Mouse (Mus musculus): Measurements from ENCODE around the gene Tmem117. TPM values are rescaled to one million over a fixed set of nuclear protein-coding genes. Genes with fewer than 3 reads are reported as not detected.

Gene Tmem117
- polyA plus RNA-seq, 1 experiment: 1.3 TPM

- WGBS: 66% methylated on average over 8 of the region's 8 CpGs
- Histone ChIP-seq H3K4me3 (replicated peaks; ENCODE audit: extremely low read depth, low read depth, low read length) (no peak overlapping the region), H3K4me1 (ENCODE audit: control insufficient read depth, insufficient read depth, low read length) (no peaks in the 10 kb centered on the region)
- TF ChIP-seq CTCF (IDR thresholded peaks at IDR 0.05; ENCODE audit: insufficient read depth, low read length): no peak
- TF ChIP-seq POLR2A (IDR thresholded peaks at IDR 0.05; ENCODE audit: borderline replicate concordance, extremely low read depth, low read depth, low read length): no peak
- DNase-seq: no peak
Observed at GRCm38 (mm10) chr15:95005121-95005824, 376.2 kb downstream of the Tmem117 start.

GRCm38 (mm10) chr15:95022251-95022650 lies 393.2 kb downstream of the Tmem117 start:
- TF ChIP-seq POLR2A (IDR thresholded peaks at IDR 0.05; ENCODE audit: borderline replicate concordance, extremely low read depth, low read depth, low read length) (no peak), CTCF (IDR thresholded peaks at IDR 0.05; ENCODE audit: insufficient read depth, low read length) (no peak)
- H3K4me1 ChIP-seq (ENCODE audit: control insufficient read depth, insufficient read depth, low read length): no peaks in the 10 kb centered on the region

GRCm38 (mm10) chr15:95024401-95024800 lies 395.4 kb downstream of the Tmem117 start:
- Histone ChIP-seq H3K4me1 (ENCODE audit: control insufficient read depth, insufficient read depth, low read length) (no peaks in the 10 kb centered on the region), H3K4me3 (replicated peaks; ENCODE audit: extremely low read depth, low read depth, low read length) (no peak overlapping the region)
- no peak for TF ChIP-seq POLR2A (IDR thresholded peaks at IDR 0.05; ENCODE audit: borderline replicate concordance, extremely low read depth, low read depth, low read length)
- no peak for TF ChIP-seq CTCF (IDR thresholded peaks at IDR 0.05; ENCODE audit: insufficient read depth, low read length)
- no peak for DNase-seq
- WGBS: 46% methylated on average over 6 of the region's 6 CpGs

More at GRCm38 (mm10) chr15:95022251-95022650, 393.2 kb downstream of the Tmem117 start:
- no peak overlapping the region for H3K4me3 ChIP-seq (replicated peaks; ENCODE audit: extremely low read depth, low read depth, low read length)
- WGBS: 61% methylated on average over 7 of the region's 7 CpGs
- DNase-seq: no peak

- no peak overlapping the region for H3K4me3 ChIP-seq (replicated peaks; ENCODE audit: extremely low read depth, low read depth, low read length)
- 86% methylated on average over 13 of the region's 13 CpGs for WGBS
- no peak for DNase-seq
- no peak for TF ChIP-seq POLR2A (IDR thresholded peaks at IDR 0.05; ENCODE audit: borderline replicate concordance, extremely low read depth, low read depth, low read length)
- no peak for TF ChIP-seq CTCF (IDR thresholded peaks at IDR 0.05; ENCODE audit: insufficient read depth, low read length)
- no peaks in the 10 kb centered on the region for H3K4me1 ChIP-seq (ENCODE audit: control insufficient read depth, insufficient read depth, low read length)
Observed at GRCm38 (mm10) chr15:95028862-95029486, 399.9 kb downstream of the Tmem117 start.

- no peaks in the 10 kb centered on the region for H3K4me1 ChIP-seq (ENCODE audit: control insufficient read depth, insufficient read depth, low read length)
- WGBS: 60% methylated on average over 5 of the region's 5 CpGs
- no peak overlapping the region for H3K4me3 ChIP-seq (replicated peaks; ENCODE audit: extremely low read depth, low read depth, low read length)
- TF ChIP-seq CTCF (IDR thresholded peaks at IDR 0.05; ENCODE audit: insufficient read depth, low read length): no peak
- TF ChIP-seq POLR2A (IDR thresholded peaks at IDR 0.05; ENCODE audit: borderline replicate concordance, extremely low read depth, low read depth, low read length): no peak
- no peak for DNase-seq
Observed at GRCm38 (mm10) chr15:95029487-95029875, 400.4 kb downstream of the Tmem117 start.

- no peak overlapping the region for H3K4me3 ChIP-seq (replicated peaks; ENCODE audit: extremely low read depth, low read depth, low read length)
- no peak for TF ChIP-seq POLR2A (IDR thresholded peaks at IDR 0.05; ENCODE audit: borderline replicate concordance, extremely low read depth, low read depth, low read length)
- no peak for TF ChIP-seq CTCF (IDR thresholded peaks at IDR 0.05; ENCODE audit: insufficient read depth, low read length)
- 77% methylated on average over 9 of the region's 9 CpGs for WGBS
- no peaks in the 10 kb centered on the region for H3K4me1 ChIP-seq (ENCODE audit: control insufficient read depth, insufficient read depth, low read length)
- DNase-seq: no peak
Observed at GRCm38 (mm10) chr15:95042437-95042836, 413.4 kb downstream of the Tmem117 start.

GRCm38 (mm10) chr15:95044011-95044410 lies 415.0 kb downstream of the Tmem117 start:
- Histone ChIP-seq H3K4me3 (replicated peaks; ENCODE audit: extremely low read depth, low read depth, low read length) (no peak overlapping the region), H3K4me1 (ENCODE audit: control insufficient read depth, insufficient read depth, low read length) (no peaks in the 10 kb centered on the region)
- 80% methylated on average over 8 of the region's 8 CpGs for WGBS
- TF ChIP-seq CTCF (IDR thresholded peaks at IDR 0.05; ENCODE audit: insufficient read depth, low read length): no peak
- no peak for TF ChIP-seq POLR2A (IDR thresholded peaks at IDR 0.05; ENCODE audit: borderline replicate concordance, extremely low read depth, low read depth, low read length)
- no peak for DNase-seq

GRCm38 (mm10) chr15:95047486-95047885 lies 418.5 kb downstream of the Tmem117 start:
- TF ChIP-seq POLR2A (IDR thresholded peaks at IDR 0.05; ENCODE audit: borderline replicate concordance, extremely low read depth, low read depth, low read length): no peak
- no peak for TF ChIP-seq CTCF (IDR thresholded peaks at IDR 0.05; ENCODE audit: insufficient read depth, low read length)
- DNase-seq: no peak
- WGBS: 92% methylated on average over 2 of the region's 2 CpGs
- Histone ChIP-seq H3K4me1 (ENCODE audit: control insufficient read depth, insufficient read depth, low read length) (no peaks in the 10 kb centered on the region), H3K4me3 (replicated peaks; ENCODE audit: extremely low read depth, low read depth, low read length) (no peak overlapping the region)

- TF ChIP-seq CTCF (IDR thresholded peaks at IDR 0.05; ENCODE audit: insufficient read depth, low read length) (no peak), POLR2A (IDR thresholded peaks at IDR 0.05; ENCODE audit: borderline replicate concordance, extremely low read depth, low read depth, low read length) (no peak)
- no peaks in the 10 kb centered on the region for H3K4me1 ChIP-seq (ENCODE audit: control insufficient read depth, insufficient read depth, low read length)
- 65% methylated on average over 6 of the region's 6 CpGs for WGBS
Observed at GRCm38 (mm10) chr15:95049171-95049729, 420.2 kb downstream of the Tmem117 start.

More at GRCm38 (mm10) chr15:95049171-95049729, 420.2 kb downstream of the Tmem117 start:
- no peak for DNase-seq
- no peak overlapping the region for H3K4me3 ChIP-seq (replicated peaks; ENCODE audit: extremely low read depth, low read depth, low read length)
